ENCODE assay signal across 28 mouse cellular contexts in genomic region chr8:61161461-61162185, GRCm38 (mm10).
DNase-seq lines count a peak whose midpoint lies in the region; ATAC-seq and TF ChIP-seq lines count a peak whose summit lies in the region.
"Had no signal": no experiment of that assay in that cellular context is flagged by ENCODE, and none has a peak within 500 bp of the region (broad histone marks: within the 10 kb centered on the region; RNA-seq: fewer than 3 reads in every experiment).

No protein-coding gene starts in this region.

- WGBS in heart, adult 2 months, result 78% methylated on average over 6 of the region's 6 CpGs
- whole genome bisulfite sequencing in neural tube, embryonic 14.5 days, result 81% methylated on average over 6 of the region's 6 CpGs
- WGBS in neural tube, embryonic 15.5 days, result 83% methylated on average over 6 of the region's 6 CpGs
- 86% methylated on average over 6 of the region's 6 CpGs for WGBS in forebrain, embryonic 12.5 days

- no peak overlapping the region for H3K27ac ChIP-seq in heart, adult 2 months
- no peak overlapping the region for H3K27ac ChIP-seq in neural tube, embryonic 14.5 days (ENCODE audit: low read depth, low read length)
- no peak overlapping the region for H3K27ac ChIP-seq in neural tube, embryonic 15.5 days (replicated peaks)
- H3K27ac ChIP-seq in forebrain, embryonic 12.5 days, result no peak overlapping the region
- H3K27ac ChIP-seq: hindbrain, embryonic 12.5 days; limb, embryonic 12.5 days; midbrain, embryonic 15.5 days; neural tube, embryonic 12.5 days; stomach, embryonic 15.5 days had no signal

- no peaks in the 10 kb centered on the region for H3K27me3 ChIP-seq in heart, adult 2 months (ENCODE audit: control insufficient read depth, insufficient read depth, low read length)
- no peaks in the 10 kb centered on the region for H3K27me3 ChIP-seq in neural tube, embryonic 14.5 days (ENCODE audit: control insufficient read depth, insufficient read depth, low read length)
- no peaks in the 10 kb centered on the region for H3K27me3 ChIP-seq in neural tube, embryonic 15.5 days (replicated peaks)
- H3K27me3 ChIP-seq in forebrain, embryonic 12.5 days, result no peaks in the 10 kb centered on the region
- H3K27me3 ChIP-seq: hindbrain, embryonic 12.5 days; limb, embryonic 12.5 days; midbrain, embryonic 15.5 days; neural tube, embryonic 12.5 days; Patski; stomach, embryonic 15.5 days had no signal

- H3K9ac ChIP-seq in heart, adult 2 months (ENCODE audit: low read depth, low read length), result no peak overlapping the region
- no peak overlapping the region for H3K9ac ChIP-seq in neural tube, embryonic 14.5 days (replicated peaks; ENCODE audit: low read depth, low read length)
- no peak overlapping the region for H3K9ac ChIP-seq in neural tube, embryonic 15.5 days (replicated peaks)
- H3K9ac ChIP-seq in forebrain, embryonic 12.5 days, result no peak overlapping the region
- H3K9ac ChIP-seq: hindbrain, embryonic 12.5 days; limb, embryonic 12.5 days; midbrain, embryonic 15.5 days; neural tube, embryonic 12.5 days; stomach, embryonic 15.5 days had no signal

- no peaks in the 10 kb centered on the region for H3K36me3 ChIP-seq in heart, adult 2 months (ENCODE audit: control insufficient read depth, insufficient read depth, low read length)
- H3K36me3 ChIP-seq in neural tube, embryonic 14.5 days (ENCODE audit: control insufficient read depth, insufficient read depth, low read length), result no peaks in the 10 kb centered on the region
- no peaks in the 10 kb centered on the region for H3K36me3 ChIP-seq in neural tube, embryonic 15.5 days
- H3K36me3 ChIP-seq in forebrain, embryonic 12.5 days (replicated peaks), result no peaks in the 10 kb centered on the region
- H3K36me3 ChIP-seq: G1E; hindbrain, embryonic 12.5 days; limb, embryonic 12.5 days; midbrain, embryonic 15.5 days; neural tube, embryonic 12.5 days; stomach, embryonic 15.5 days had no signal

- no peak for TF ChIP-seq CTCF in heart, adult 2 months (IDR thresholded peaks at IDR 0.05)

- intact Hi-C loops in heart, adult 2 months (cut with DNase I), result no loop called here
- intact Hi-C loops in gastrocnemius, postnatal 14 days (cut with DNase I; ENCODE audit: low total_unique reads), result no loop called here

- DNase-seq in heart, adult 11 months, result peak; percentile 29
- DNase-seq in heart, adult 2 months, result no peak
- DNase-seq in lung, postnatal 10 days, result peak; percentile 63
- DNase-seq in right cerebral cortex, postnatal 4 days, result no peak
- DNase-seq in gastrocnemius, postnatal 14 days, result no peak
- DNase-seq: adrenal gland, postnatal 14 days; cerebellum, adult 11 months; cerebellum, adult 9-10 months; heart, postnatal 36 days; kidney, adult 9 months; kidney, postnatal 10 days; layer of hippocampus, adult 9-11 months; retina, postnatal 1 day; right cerebral cortex, postnatal 14 days had no signal

- no peak overlapping the region for H3K4me3 ChIP-seq in heart, adult 2 months
- H3K4me3 ChIP-seq in neural tube, embryonic 14.5 days (ENCODE audit: low read depth, low read length), result no peak overlapping the region
- no peak overlapping the region for H3K4me3 ChIP-seq in neural tube, embryonic 15.5 days (replicated peaks)
- H3K4me3 ChIP-seq in forebrain, embryonic 12.5 days (replicated peaks), result no peak overlapping the region
- H3K4me3 ChIP-seq: erythroblast, embryonic 14.5 days; hindbrain, embryonic 12.5 days; limb, embryonic 12.5 days; midbrain, embryonic 15.5 days; neural tube, embryonic 12.5 days; stomach, embryonic 15.5 days had no signal

- H3K9me3 ChIP-seq in neural tube, embryonic 14.5 days (ENCODE audit: control insufficient read depth, low read length), result no peaks in the 10 kb centered on the region
- H3K9me3 ChIP-seq in neural tube, embryonic 15.5 days (replicated peaks), result no peaks in the 10 kb centered on the region
- no peaks in the 10 kb centered on the region for H3K9me3 ChIP-seq in forebrain, embryonic 12.5 days
- H3K9me3 ChIP-seq: G1E; hindbrain, embryonic 12.5 days; limb, embryonic 12.5 days; midbrain, embryonic 15.5 days; neural tube, embryonic 12.5 days; stomach, embryonic 15.5 days had no signal

- H3K4me1 ChIP-seq in heart, adult 2 months (ENCODE audit: control insufficient read depth, insufficient read depth, low read length), result no peaks in the 10 kb centered on the region
- no peaks in the 10 kb centered on the region for H3K4me1 ChIP-seq in neural tube, embryonic 14.5 days (ENCODE audit: control insufficient read depth, insufficient read depth, low read length)
- H3K4me1 ChIP-seq in neural tube, embryonic 15.5 days, result no peaks in the 10 kb centered on the region
- no peaks in the 10 kb centered on the region for H3K4me1 ChIP-seq in forebrain, embryonic 12.5 days
- H3K4me1 ChIP-seq: hindbrain, embryonic 12.5 days; limb, embryonic 12.5 days; midbrain, embryonic 15.5 days; neural tube, embryonic 12.5 days; stomach, embryonic 15.5 days had no signal

- peak; percentile 86 for ATAC-seq in neural tube, embryonic 14.5 days (ENCODE audit: low read depth)
- no peak for ATAC-seq in neural tube, embryonic 15.5 days (ENCODE audit: low FRiP score)
- no peak for ATAC-seq in forebrain, embryonic 12.5 days (ENCODE audit: low FRiP score)
- ATAC-seq: forebrain, embryonic 14.5 days; intestine, postnatal 0 days; midbrain, embryonic 15.5 days; Patski had no signal

- TF ChIP-seq EP300 in heart, adult 2 months (IDR thresholded peaks at IDR 0.05; ENCODE audit: insufficient read depth, low read depth, low read length), result no peak

- no peak for TF ChIP-seq POLR2A in heart, adult 2 months (IDR thresholded peaks at IDR 0.05; ENCODE audit: insufficient read depth, low read depth, low read length)

- H3K4me2 ChIP-seq in neural tube, embryonic 14.5 days (ENCODE audit: low read depth, low read length), result no peak overlapping the region
- H3K4me2 ChIP-seq in neural tube, embryonic 15.5 days, result no peak overlapping the region
- H3K4me2 ChIP-seq in forebrain, embryonic 12.5 days, result no peak overlapping the region
- H3K4me2 ChIP-seq: heart, embryonic 11.5 days; hindbrain, embryonic 12.5 days; limb, embryonic 12.5 days; midbrain, embryonic 15.5 days; neural tube, embryonic 12.5 days; stomach, embryonic 15.5 days had no signal

- no peaks in the 10 kb centered on the region for H3K79me2 ChIP-seq in heart, adult 2 months (replicated peaks; ENCODE audit: control insufficient read depth, insufficient read depth, low read length)

Comparison
In these comparisons a context has a peak if more than half of its experiments do, and no peak if none do; other contexts are left out.
1. DNase-seq: peak in heart, adult 11 months (single experiment) and lung, postnatal 10 days (single experiment); none in heart, adult 2 months (0 of 2), right cerebral cortex, postnatal 4 days (single experiment) and gastrocnemius, postnatal 14 days (single experiment).